Mouse (Mus musculus) liver, embryonic 14.5 days (tissue): ENCODE results near the gene Haus5. TPM values are rescaled to one million over a fixed set of nuclear protein-coding genes. Genes with fewer than 3 reads are reported as not detected.
A peak's percentile ranks its signal among the peaks of the same experiment; 100 is the strongest.

Experiments used
- ATAC-seq: fragments of 200-750 bp; cut with Nextera tagmentation; 2 replicates; pipeline ENCODE4 v1.8.0; 2017; ENCODE audit warnings: moderate number of reproducible peaks, mild to moderate bottlenecking, moderate library complexity; ENCODE audit not compliant: insufficient read depth
- DNase-seq, 3 experiments: peaks; one replicate each; pipeline ENCODE4 v3.0.0-alpha.2; 2012 to 2013; ENCODE audit warnings: low read depth in 3 of 3, low spot score in 3 of 3
- H3K27ac ChIP-seq: fragments of 300-500 bp; sonication (generic); 2 replicates; pipeline ENCODE4 v1.5.1; 2014; ENCODE audit warnings: moderate library complexity, mild to moderate bottlenecking, control low read depth, inconsistent platforms
- H3K27me3 ChIP-seq: fragments of 300-500 bp; sonication (generic); 2 replicates; pipeline ENCODE4 v1.6.1; 2014; ENCODE audit warnings: mild to moderate bottlenecking, low read length, moderate library complexity; ENCODE audit not compliant: control insufficient read depth, insufficient read depth
- H3K36me3 ChIP-seq: fragments of 300-500 bp; sonication (generic); replicated peaks from 2 replicates; pipeline ENCODE4 v1.6.1; 2014; ENCODE audit warnings: low read depth; ENCODE audit not compliant: control insufficient read depth, insufficient read depth
- H3K4me1 ChIP-seq, 2 experiments: fragments of 200-500 bp in 1 of 2; fragments of 300-500 bp in 1 of 2; sonication (generic) in 1 of 2; replicated peaks; 2 replicates each; pipeline ENCODE4 v1.6.1; 2012 to 2014; ENCODE audit warnings: antibody characterized with exemption in 1 of 2, inconsistent platforms in 1 of 2, low read length in 1 of 2; ENCODE audit not compliant: control insufficient read depth in 2 of 2, insufficient read depth in 2 of 2
- H3K4me2 ChIP-seq: fragments of 300-500 bp; sonication (generic); 2 replicates; pipeline ENCODE4 v1.6.1; 2014; ENCODE audit warnings: low read depth, mild to moderate bottlenecking, control low read depth, moderate library complexity
- H3K4me3 ChIP-seq, 2 experiments: fragments of 200-500 bp in 1 of 2; fragments of 300-500 bp in 1 of 2; sonication (generic) in 1 of 2; 2 replicates each; pipeline ENCODE4 v1.5.1; 2012 to 2014; ENCODE audit warnings: low read depth in 2 of 2, low read length in 2 of 2, mild to moderate bottlenecking in 2 of 2, control low read depth in 1 of 2, inconsistent platforms in 1 of 2, moderate library complexity in 1 of 2; ENCODE audit not compliant: insufficient read depth in 1 of 2
- H3K9ac ChIP-seq: fragments of 300-500 bp; sonication (generic); replicated peaks from 2 replicates; pipeline ENCODE4 v1.6.1; 2014; ENCODE audit warnings: mild to moderate bottlenecking, control low read depth, moderate library complexity
- H3K9me3 ChIP-seq: fragments of 300-500 bp; sonication (generic); 2 replicates; pipeline ENCODE4 v1.6.1; 2016; ENCODE audit warnings: low read length, mixed read lengths; ENCODE audit not compliant: control insufficient read depth
- CTCF ChIP-seq: IDR thresholded peaks from 2 replicates; pipeline ENCODE4 v1.5.1; 2016; ENCODE audit warnings: antibody characterized with exemption, low read depth, control low read depth
- EP300 ChIP-seq: IDR thresholded peaks from 2 replicates; pipeline ENCODE4 v1.6.1; 2016; ENCODE audit warnings: antibody characterized with exemption, low read depth
- WGBS: fragments of 180-500 bp; shearing (Covaris S2); extraction: QIAGEN DNeasy Blood & Tissue Kit; methylation state at CpG from one replicate; pipeline ENCODE4 v1.1.7; 2014; ENCODE audit not compliant: insufficient replicate concordance; 5-methylcytosine and 5-hydroxymethylcytosine counted together
- polyA plus RNA-seq, 2 experiments: library from polyadenylated mRNA; depleted of rRNA in 1 of 2; stranded (reverse) in 1 of 2; unstranded in 1 of 2; fragments of >200 nt; fragmentation: Nextera tagmentation in 1 of 2; extraction: Ambion mirVana in 1 of 2; gene quantifications; 2 replicates each; pipeline versions ENCODE4 v1.2.1 to v1.2.3; 2012 to 2014

The Haus5 gene
- polyA plus RNA-seq, 2 experiments = 28.5 to 28.7 TPM

GRCm38 (mm10) chr7:30671480-30671879, 6.7 kb upstream of the Haus5 start, which contains the start of gene Pmis2:
Pmis2 (minus strand) TSS chr7:30671605.
- 60% methylated on average over 9 of the region's 9 CpGs for WGBS
- Histone ChIP-seq H3K4me3 (no peak within 1 kb of the TSS), H3K36me3 (no peaks in the 10 kb centered on the region), H3K4me2 (no peak within 1 kb of the TSS), H3K4me1 (no peaks in the 10 kb centered on the region), H3K27ac (no peak within 1 kb of the TSS), H3K9ac (no peak within 1 kb of the TSS), H3K9me3 (no peaks in the 10 kb centered on the region), H3K27me3 (no peaks in the 10 kb centered on the region)
- TF ChIP-seq EP300 (no peak), CTCF (no peak)
- ATAC-seq (no peak), DNase-seq (no peak)

GRCm38 (mm10) chr7:30669229-30669628, 4.4 kb upstream of the Haus5 start:
- H3K27me3 ChIP-seq = no peaks in the 10 kb centered on the region
- H3K27ac ChIP-seq = no peak overlapping the region
- H3K9me3 ChIP-seq = no peaks in the 10 kb centered on the region
- WGBS = 23% methylated on average over 3 of the region's 3 CpGs
- no peak overlapping the region for H3K4me3 ChIP-seq
- peaks cover 4 to 6% of the 10 kb centered on the region in 2 experiments; a peak in 2 of 4 replicates for H3K4me1 ChIP-seq
- no peaks in the 10 kb centered on the region for H3K36me3 ChIP-seq
- H3K9ac ChIP-seq = no peak overlapping the region
- TF ChIP-seq CTCF (peak; percentile 73), EP300 (no peak)
- peak in 2 of 3 experiments; percentile 38 to 41 for DNase-seq
- no peak for ATAC-seq
- H3K4me2 ChIP-seq = no peak overlapping the region

- 0 out of 2 replicates have a peak, but pooled peaks have one; percentile 22 for ATAC-seq
- TF ChIP-seq CTCF (no peak), EP300 (no peak)
- 7% methylated on average over 11 of the region's 11 CpGs for WGBS
- DNase-seq = no peak
- Histone ChIP-seq H3K27ac (no peak overlapping the region), H3K9me3 (no peaks in the 10 kb centered on the region), H3K4me3 (peak overlapping the region; percentile 73 to 92), H3K9ac (peak overlapping the region; percentile 84), H3K36me3 (peaks cover 13% of the 10 kb centered on the region), H3K27me3 (no peaks in the 10 kb centered on the region), H3K4me2 (peak overlapping the region; percentile 94), H3K4me1 (peaks cover 4 to 6% of the 10 kb centered on the region in 2 experiments; a peak in 2 of 4 replicates)
Observed at GRCm38 (mm10) chr7:30665321-30665720, 527 bp upstream of the Haus5 start.

- DNase-seq (peak; percentile 99 to 100 (median 99)), ATAC-seq (peak; percentile 99)
- TF ChIP-seq CTCF = no peak
- no peak for TF ChIP-seq EP300
- Histone ChIP-seq H3K4me3 (peak within 1 kb of the TSS; percentile 85 to 91), H3K27me3 (no peaks in the 10 kb centered on the region), H3K9me3 (no peaks in the 10 kb centered on the region), H3K4me1 (peaks cover 2 to 6% of the 10 kb centered on the region in 2 experiments; a peak in 3 of 4 replicates), H3K4me2 (peak within 1 kb of the TSS; percentile 73), H3K36me3 (peaks cover 37% of the 10 kb centered on the region), H3K9ac (peak within 1 kb of the TSS; percentile 93), H3K27ac (peak within 1 kb of the TSS; percentile 59)
- 1% methylated on average over 59 of the region's 59 CpGs for WGBS
Observed at GRCm38 (mm10) chr7:30649591-30650540, 14.9 kb downstream of the Haus5 start, which contains the start of gene Rbm42. Rbm42 (minus strand) TSS chr7:30650317.

GRCm38 (mm10) chr7:30639083-30639482, 25.7 kb downstream of the Haus5 start:
- TF ChIP-seq CTCF (no peak), EP300 (no peak)

More at GRCm38 (mm10) chr7:30639083-30639482, 25.7 kb downstream of the Haus5 start:
- H3K4me2 ChIP-seq = no peak overlapping the region
- no peak overlapping the region for H3K4me3 ChIP-seq
- H3K4me1 ChIP-seq = no peaks in the 10 kb centered on the region
- no peak for ATAC-seq
- H3K27me3 ChIP-seq = peaks cover 26% of the 10 kb centered on the region
- DNase-seq = no peak
- H3K9ac ChIP-seq = no peak overlapping the region
- H3K36me3 ChIP-seq = peaks cover 18% of the 10 kb centered on the region
- no peaks in the 10 kb centered on the region for H3K9me3 ChIP-seq
- WGBS = 20% methylated on average over 4 of the region's 4 CpGs
- H3K27ac ChIP-seq = no peak overlapping the region
